Mouse (Mus musculus): ENCODE measurements at regions not wholly inside any gene's neighbourhood (a gene's known extent, or its start where the extent isn't known, plus 50 kb on each side); places are given as distances from the start of the nearest gene placed in this dataset.
"Not testable (repeated sequence)": the region's sequence is repeated elsewhere in the genome, so short reads cannot be mapped to it uniquely, and the experiment has no call there.

- DNase-seq, result no peak
Measured at GRCm38 (mm10) chr4:71663397-71663796, 94.4 kb downstream of the Gm11232 start.

DNA sequence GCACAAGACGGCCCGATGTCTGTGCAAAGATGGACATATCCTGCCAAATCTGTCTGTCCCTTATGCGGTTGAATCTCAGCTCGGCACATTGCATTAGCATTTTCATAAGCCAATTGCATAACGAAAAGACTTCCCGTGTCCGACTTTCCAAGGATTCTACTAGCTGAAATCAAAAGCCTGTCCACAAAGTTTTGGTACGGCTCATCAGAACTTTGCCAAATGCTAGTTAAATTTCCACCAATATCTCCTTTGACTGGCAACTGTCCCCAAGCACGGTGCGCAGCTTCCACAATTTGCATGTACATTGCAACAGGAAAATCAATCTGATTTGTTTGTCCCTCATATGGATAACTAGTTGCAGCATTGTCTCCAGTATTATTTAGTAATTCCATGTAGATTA is 117.2 kb downstream of the Gm11232 start:
- DNase-seq, result no peak

DNA sequence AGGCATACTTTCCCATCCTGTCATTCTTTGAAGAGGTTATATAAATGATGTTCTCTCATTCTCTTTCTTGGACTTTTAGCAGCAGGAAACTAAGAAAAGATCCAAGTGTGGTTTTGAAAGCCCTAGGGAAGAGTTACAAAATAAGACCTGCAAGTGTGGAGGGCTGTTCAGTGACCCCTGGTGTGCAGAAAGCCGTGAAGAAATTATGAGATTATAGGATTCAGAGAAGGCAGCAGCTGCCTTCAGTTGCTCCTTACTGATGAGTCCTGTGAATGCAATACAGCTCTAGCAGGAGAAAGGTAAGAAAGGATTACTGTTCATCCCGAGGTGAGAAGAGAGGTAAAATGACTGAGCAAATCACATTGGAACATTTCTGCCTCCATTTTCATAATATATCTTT is 130.7 kb downstream of the Gm11232 start:
- DNase-seq, result no peak

DNA sequence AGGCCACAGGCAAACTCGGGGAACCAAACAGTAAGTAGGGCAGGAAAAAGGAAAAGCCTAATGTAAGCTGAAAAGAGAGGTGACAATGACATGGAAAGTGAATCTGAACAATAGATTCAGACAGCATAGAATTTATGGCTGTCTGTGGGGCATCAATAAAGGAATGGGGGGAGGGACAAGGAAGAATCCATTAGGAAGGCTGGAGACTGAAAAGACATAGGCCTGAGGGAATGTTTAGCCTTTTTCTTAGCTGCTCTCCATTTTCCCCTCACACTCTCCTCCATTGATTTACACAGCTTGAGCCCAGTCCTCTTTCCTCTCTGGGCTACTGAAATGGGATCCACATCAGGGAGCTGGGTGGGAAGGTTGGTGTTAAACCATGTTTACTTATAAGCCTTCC is 131.1 kb downstream of the Gm11232 start:
- no peak for DNase-seq

- no peak for DNase-seq
Measured at GRCm38 (mm10) chr4:71624771-71625170, 133.0 kb downstream of the Gm11232 start.

GRCm38 (mm10) chr4:71613720-71614119 is 144.0 kb downstream of the Gm11232 start:
- no peak for DNase-seq

DNA sequence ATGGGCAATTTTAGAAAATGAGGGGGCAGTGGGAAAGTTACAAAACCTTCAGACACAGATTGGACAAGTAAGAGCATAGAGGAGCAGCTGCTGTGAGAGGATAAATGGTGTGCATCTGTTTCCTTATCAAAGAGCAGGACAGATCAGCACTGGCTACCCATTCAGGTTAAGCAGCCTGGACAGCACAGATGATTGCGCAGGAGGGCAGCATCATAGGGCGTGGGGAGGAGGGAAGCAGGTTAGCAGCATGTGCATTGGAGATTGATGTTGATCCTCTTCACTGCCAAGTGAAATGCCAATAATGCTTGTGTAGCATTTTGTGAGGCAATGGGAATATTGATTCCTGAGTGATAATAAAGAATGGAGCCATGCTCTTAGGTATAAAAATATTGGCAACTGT is 171.9 kb downstream of the Gm11232 start:
- DNase-seq, result no peak

DNA sequence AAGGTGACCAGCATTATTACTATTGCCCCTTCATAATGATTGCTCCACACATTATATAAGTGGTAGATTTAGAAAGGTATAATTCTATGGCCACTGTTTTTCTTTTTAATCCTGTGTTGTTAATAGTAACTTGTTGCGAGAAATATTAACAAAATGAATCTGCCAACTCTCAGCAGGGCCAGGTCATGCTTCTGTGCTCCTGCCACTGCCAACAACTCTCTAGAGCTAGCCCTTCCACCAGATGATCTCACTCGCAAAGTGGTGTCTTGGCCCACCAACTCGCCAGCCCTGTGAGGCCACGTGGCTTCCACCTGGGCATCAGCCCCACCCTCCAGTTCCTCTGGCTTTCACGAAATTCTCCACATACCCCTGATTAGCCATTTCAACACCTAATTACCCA is 197.1 kb downstream of the Gm11232 start:
- no peak for DNase-seq

- no peak for DNase-seq
Measured at GRCm38 (mm10) chr4:71539200-71539599, 218.6 kb downstream of the Gm11232 start.

DNA sequence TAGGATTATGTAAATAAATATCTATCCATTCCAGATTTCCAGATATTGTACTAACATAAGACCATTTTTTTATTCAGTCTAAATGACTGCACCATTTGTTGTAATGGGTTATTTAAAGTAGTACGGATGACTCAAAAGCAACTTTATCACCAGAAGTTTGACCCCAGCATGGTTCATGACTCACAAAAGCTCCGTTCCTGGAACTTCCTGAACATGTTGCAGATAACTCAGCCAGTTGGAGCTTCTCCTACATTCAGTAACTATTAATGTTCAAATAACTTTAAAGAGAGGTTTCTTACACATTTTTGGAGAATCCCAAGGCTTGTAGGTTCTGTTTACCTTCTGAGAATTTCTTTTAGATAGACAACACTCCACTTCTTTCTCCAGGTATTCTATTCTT is 219.8 kb downstream of the Gm11232 start:
- DNase-seq, result peak; percentile 13

DNA sequence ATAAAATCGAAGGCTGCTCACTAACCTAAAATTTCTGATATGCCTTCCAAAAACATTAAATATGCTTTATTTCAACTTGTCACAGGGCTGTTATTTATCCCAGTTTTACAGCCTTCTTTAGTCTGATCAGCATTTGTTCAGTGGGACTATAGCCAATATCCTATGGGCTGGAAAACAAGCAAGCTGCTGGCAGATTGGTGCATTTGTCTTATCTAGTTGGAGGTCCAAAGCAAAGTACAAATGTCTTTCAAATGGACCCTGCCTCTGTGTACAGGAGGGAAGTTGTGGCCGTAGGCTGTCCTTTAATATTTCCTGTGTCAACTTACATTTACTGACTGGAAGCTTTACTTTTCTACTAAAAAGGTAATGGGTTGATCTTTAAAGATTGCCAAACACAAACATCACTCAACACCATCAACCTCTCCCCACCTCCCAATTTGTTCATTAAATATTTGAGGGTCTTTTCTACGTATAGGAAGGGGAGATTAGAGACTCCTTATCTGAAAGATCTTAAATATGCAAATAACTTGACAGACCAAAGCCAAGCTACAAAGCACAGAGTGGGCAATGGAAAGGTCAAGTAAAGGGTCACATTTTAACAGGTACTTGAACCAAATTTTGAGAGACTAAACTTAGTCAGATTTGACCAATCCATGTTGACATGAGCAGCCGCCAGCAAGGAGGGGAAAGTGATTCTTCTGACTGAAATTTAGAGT is 233.4 kb downstream of the Gm11232 start:
- no peak for DNase-seq

- DNase-seq, result no peak
Measured at GRCm38 (mm10) chr4:71520751-71521150, 237.0 kb downstream of the Gm11232 start.

- DNase-seq, result no peak
Measured at GRCm38 (mm10) chr4:71517921-71518404, 239.8 kb downstream of the Gm11232 start.

DNA sequence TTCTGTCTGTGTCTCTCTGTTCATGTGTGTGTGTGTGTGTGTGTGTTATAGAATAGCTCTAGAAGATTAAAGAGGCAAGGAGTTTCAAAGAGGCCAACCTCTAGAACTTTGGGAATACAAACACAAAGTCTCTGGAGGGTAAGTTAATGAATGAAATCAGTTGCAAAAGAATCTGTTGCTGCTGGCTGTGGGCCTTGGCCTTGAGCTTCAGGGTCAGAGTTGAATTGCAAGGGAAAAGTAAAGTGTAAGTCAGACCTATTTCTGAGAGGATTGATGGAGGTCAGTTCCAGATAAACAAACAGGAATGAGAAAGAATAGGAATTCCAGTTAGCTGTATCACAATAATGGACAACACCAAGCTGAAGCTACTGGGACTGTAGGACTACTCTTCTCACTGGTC is 250.9 kb downstream of the Gm11232 start:
- DNase-seq, result peak; percentile 65

DNA sequence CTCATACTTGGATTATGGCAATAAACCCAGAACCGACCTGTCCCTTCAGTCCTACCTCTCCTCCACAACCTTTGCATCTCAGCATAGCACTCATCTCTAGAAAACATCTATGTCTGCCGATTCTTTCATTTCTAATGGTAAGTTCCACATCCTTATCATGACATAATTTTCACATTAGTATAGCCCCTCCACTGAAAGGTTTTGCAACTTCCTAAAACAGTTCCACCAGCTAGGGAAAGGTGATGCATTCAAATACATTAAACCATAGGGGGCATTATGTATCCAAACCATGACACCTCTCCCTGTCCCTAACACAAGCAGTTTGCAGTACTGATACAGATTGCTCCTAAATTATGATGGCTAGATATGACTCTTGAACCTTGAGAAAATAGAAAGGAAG is 268.0 kb downstream of the Gm11232 start:
- DNase-seq, result no peak

GRCm38 (mm10) chr4:71488663-71489161 is 269.1 kb downstream of the Gm11232 start:
- no peak for DNase-seq

GRCm38 (mm10) chr4:71488059-71488458 is 269.7 kb downstream of the Gm11232 start:
- DNase-seq, result no peak

- no peak for DNase-seq
Measured at GRCm38 (mm10) chr4:71480960-71481359, 276.8 kb downstream of the Gm11232 start.

DNA sequence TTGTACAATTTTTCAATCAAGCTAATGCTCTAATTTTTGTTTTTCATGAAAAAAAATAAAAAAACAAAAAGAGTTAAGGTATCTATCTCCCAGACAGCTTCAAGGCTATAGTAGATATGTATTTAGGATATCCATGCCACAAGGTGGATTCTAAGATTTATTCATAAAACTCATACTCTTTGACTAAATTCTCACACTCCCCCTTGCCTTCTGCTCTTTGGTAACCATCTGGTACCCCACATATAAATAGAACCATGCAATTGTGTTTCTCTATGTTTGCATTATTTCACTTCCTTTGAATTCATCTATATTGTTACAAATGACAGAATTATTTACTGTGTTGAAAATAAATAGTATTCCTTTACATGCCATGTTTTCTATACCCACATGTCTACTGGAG is 287.2 kb downstream of the Gm11232 start:
- DNase-seq, result no peak

- DNase-seq, result no peak
Measured at GRCm38 (mm10) chr4:71454811-71455210, 303.0 kb downstream of the Gm11232 start.

DNA sequence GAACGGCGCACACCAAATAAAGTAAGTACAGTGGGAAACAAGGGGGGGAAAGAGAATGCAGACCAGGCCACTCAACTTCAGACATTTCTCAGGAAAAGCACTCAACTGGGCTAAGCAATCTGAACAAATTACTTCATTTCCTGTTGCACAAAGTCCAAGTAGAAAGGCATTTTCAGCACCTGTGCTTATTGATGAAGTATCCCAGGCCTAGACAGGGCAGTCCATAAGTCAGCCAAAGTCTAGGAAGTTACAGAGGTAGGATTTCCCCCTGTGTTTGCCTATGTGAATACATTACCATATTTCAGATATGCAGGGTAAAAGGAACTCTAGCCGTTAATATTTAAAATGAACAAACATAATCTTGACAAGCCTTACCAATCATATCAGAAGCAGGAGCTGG is 304.3 kb downstream of the Gm11232 start:
- no peak for DNase-seq

GRCm38 (mm10) chr4:71446461-71446860 is 311.3 kb downstream of the Gm11232 start:
- DNase-seq, result no peak

DNA sequence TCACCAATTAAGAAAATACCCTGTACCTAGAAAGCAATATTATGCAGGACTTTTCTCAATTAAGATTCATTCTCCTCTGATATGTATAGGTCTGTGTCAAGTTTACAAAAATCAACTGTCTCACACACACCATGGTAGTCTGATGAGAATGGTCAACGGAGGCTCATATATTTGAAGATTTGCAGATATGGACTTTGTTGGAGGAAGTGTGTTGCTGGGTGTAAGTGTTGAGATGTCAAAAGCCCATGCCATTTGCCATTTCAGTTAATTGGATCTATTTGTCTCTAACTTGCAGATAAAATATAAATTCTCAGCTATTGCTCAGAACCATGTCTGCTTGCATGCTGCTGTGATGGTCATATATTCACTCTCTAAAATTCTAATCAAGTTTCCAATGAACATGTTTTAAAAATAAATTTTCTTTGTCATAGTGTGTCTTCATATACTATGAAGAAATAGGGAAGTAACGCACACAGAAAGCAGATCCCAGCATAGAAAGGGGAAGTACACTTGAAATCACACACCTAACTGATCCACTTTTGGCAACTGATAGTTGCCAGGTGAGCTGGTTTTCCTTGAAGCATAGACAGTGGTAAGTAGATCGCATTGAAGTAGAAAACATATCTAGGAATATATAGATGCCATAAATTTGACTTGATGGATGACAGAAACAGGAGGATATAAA is 326.4 kb downstream of the Gm11232 start:
- no peak for DNase-seq

DNA sequence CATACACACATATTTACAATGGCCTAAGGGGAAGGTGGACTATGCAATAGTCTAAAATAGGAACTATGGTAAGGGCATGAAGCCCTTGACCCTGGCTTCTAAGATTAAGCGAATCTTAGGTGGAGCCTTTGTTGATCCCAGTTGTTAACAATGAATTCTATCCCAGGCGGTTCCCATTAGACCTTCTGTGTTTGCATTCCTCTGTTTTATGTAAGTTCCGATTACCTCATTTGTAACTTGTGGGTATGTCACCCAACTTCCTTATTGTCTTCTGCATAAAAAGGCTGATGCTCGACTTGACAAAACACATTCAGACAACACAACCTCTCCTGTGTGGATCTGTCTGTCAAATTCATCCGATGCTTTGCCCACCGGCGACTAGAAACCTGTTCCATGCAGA is 335.6 kb downstream of the Gm11232 start:
- not testable (repeated sequence) for DNase-seq
